Mouse (Mus musculus): ENCODE measurements around the gene Dscam.

DNA sequence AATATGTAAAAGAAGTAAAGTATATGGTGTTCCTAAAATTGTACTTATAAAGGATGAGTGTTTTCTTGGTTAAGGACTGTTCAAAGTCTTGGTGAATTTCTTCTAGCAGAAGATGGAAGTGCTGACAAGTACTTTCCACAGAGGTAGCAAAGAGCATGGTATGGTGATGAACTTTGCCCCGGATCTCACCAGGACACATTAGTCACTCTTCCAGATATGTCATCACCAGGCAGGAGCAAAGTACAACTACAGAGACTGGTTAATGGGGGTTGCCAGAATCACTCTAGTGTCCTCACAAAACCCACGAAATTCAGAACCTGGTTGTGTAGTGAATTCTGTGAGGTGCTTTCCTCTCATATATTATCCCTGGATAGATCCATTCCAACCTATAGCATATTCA, 379.2 kb downstream of the Dscam start:
- no peak for TF ChIP-seq CTCF (IDR thresholded peaks at IDR 0.05; ENCODE audit: extremely low read depth, insufficient read length, insufficient replicate concordance, low read depth, low read length)
- TF ChIP-seq POLR2A (IDR thresholded peaks at IDR 0.05; ENCODE audit: low read depth, low read length): no peak
